Mouse (Mus musculus): ENCODE measurements at regions not wholly inside any gene's neighbourhood (a gene's known extent, or its start where the extent isn't known, plus 50 kb on each side); places are given as distances from the start of the nearest gene placed in this dataset.

- no peak for DNase-seq
Observed at GRCm38 (mm10) chr4:106244826-106245510, 71.0 kb upstream of the Usp24 start.

GRCm38 (mm10) chr4:106246695-106247094 lies 69.3 kb upstream of the Usp24 start:
- DNase-seq: peak; percentile 13 to 15

GRCm38 (mm10) chr4:106247398-106247797 lies 68.6 kb upstream of the Usp24 start:
- no peak for DNase-seq

- no peak for DNase-seq
Observed at GRCm38 (mm10) chr4:106248272-106248671, 67.7 kb upstream of the Usp24 start.

- peak in 1 of 2 experiments; percentile 19 for DNase-seq
Observed at GRCm38 (mm10) chr4:106249028-106249782, 66.8 kb upstream of the Usp24 start.

- DNase-seq: no peak
Observed at GRCm38 (mm10) chr4:106250048-106250447, 66.0 kb upstream of the Usp24 start.

- no peak for DNase-seq
Observed at GRCm38 (mm10) chr4:106251430-106251829, 64.6 kb upstream of the Usp24 start.

- DNase-seq: no peak
Observed at GRCm38 (mm10) chr4:106252946-106253345, 63.1 kb upstream of the Usp24 start.

- no peak for DNase-seq
Observed at GRCm38 (mm10) chr4:106254761-106255475, 61.1 kb upstream of the Usp24 start.

GRCm38 (mm10) chr4:106255959-106256609 lies 59.9 kb upstream of the Usp24 start:
- DNase-seq: no peak

GRCm38 (mm10) chr4:106261404-106261803 lies 54.6 kb upstream of the Usp24 start:
- no peak for DNase-seq

GRCm38 (mm10) chr4:106261901-106262560 lies 54.0 kb upstream of the Usp24 start:
- DNase-seq: no peak

GRCm38 (mm10) chr4:106262751-106263725 lies 53.0 kb upstream of the Usp24 start:
- no peak for DNase-seq
